Mouse (Mus musculus) 3134 (cell line): Measurements from ENCODE around the gene Steap4.
"Not testable (repeated sequence)": the region's sequence is repeated elsewhere in the genome, so short reads cannot be mapped to it uniquely, and the experiment has no call there.

Experiments
- DNase-seq: peaks from one replicate; pipeline ENCODE4 v3.0.0-alpha.2; 2011; ENCODE audit warnings: low spot score; ENCODE audit not compliant: insufficient read length; ENCODE audit errors: extremely low read depth

The Steap4 gene

DNA sequence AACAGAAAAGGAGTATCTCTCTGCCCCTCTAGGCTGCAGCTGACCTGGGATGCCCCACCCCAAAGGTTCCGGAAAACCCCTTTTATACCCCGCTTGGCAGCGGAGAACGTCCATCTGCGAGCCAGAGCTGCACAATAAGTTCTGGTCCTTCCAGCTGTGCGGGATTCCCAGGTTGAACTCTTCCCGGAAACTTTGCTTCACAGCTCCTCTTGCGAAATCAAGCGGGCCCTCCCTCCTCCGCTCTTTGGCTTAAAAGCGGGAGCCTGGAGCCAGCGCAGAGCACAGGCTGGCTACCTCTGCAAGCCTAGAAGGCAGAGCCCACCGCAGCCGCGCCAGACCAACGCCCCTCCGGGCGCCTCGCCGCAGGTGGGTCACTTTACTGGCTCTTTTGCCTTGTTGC lies at the start of gene Steap4:
Steap4 (plus strand) TSS at position 282 of the 400 bp plus-strand sequence.
- peak; percentile 1 for DNase-seq

DNA sequence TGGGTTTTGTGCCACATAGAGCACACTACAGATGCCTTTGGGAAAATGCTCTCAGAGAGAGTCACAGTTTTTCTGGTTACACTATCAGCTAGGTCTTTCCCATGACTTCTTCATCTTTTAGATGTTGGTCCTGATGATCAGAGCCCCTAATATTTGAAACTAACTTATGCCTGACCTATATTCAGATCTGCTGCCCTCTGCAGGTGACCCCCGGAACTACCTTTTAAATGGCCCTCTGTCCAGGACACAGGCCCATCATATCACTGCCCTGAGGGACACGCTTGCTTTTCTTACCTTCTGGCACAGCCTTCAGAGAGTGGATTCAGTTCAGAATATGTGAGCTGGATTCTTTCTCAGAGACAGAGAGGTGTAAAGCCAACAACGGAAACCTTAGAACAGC lies 48.3 kb upstream of the Steap4 start:
- DNase-seq, result no peak

DNA sequence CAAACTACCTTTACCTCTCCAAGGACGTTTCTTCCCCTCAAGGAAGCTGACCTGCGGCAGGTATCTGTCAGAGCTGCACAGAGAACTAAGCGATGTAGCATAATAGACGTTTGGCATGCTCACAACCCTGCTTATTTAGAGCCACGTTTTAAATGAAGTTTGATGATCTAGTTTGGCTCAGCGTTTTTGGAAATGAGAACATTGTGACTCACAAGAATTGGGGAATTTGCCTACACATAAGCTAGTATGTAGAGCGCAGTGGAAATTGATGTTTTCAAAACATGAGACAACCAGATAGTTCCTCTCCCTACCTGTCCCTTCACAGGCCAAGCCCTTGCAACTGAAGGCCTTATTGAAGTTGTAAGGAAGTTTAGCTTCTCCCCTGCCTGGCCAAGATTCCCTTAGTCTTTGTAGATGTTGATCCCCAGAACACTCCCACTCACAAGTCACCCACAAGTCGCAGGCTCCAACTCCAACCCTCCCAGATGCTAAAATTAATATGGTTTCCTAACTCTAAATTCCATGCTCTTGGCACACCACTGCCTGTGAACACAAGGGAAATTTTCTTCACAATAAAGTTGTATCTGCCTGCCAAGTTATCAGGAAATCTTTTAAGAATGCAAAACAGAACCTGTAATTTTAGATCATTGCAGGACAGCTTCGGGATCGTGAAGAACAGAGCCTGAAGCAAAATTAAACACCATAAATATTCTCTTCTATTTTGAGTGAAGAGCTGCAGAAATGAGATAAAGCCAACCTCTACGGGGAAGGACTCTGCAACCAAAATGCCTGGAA lies 42.6 kb upstream of the Steap4 start:
- no peak for DNase-seq

DNA sequence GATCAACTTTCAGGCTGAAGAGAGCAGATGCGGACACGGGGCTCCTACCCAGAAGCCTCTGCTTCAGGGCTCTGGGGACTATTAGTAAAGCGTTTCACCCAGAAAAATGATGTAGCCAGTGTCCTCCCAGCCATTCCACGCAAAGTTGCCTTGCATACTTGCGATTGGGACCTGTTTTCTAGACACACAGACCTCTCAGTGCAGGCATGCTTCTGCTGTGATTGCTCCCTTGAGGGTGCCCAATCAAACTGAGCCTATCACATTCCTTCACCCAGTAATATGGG lies 42.0 kb upstream of the Steap4 start:
- DNase-seq, result no peak

DNA sequence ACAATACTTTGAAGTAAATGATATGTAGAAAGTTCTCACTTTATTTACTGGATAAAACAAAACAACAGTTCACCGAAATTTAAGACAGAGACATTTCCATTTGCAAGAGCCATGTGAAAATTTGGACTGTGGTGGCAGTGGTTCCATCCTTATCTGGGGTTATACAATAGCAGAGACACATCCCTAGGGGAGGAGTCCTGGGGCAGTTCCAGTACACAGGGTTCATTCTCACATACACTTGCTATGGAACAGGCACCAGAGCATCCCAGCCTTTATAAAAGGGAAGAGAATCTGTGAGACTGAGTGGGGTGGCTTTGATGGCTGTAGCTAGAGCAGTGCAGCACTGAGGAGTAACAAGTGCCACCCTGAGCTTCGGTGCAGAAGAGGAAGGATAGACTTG lies 40.6 kb upstream of the Steap4 start:
- DNase-seq, result no peak

DNA sequence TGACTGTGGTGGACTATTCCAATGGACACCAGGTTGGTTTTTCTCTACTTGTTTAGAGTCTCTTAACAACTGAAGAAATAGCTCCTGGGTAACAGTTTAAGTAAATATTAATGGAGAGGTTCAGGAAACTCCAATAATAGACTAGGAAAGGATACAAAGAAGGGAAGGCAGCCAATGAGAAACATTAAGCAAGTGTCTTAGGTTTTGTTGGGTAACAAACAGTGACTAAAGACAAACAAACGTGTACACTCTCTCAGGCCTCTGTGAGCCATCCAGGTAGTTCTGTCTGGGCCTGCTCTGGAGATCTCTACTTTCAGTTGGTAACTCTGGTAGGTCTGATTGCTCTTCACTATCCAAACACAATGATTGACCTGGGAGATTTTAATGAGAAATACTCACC lies 37.5 kb upstream of the Steap4 start:
- DNase-seq, result no peak

DNA sequence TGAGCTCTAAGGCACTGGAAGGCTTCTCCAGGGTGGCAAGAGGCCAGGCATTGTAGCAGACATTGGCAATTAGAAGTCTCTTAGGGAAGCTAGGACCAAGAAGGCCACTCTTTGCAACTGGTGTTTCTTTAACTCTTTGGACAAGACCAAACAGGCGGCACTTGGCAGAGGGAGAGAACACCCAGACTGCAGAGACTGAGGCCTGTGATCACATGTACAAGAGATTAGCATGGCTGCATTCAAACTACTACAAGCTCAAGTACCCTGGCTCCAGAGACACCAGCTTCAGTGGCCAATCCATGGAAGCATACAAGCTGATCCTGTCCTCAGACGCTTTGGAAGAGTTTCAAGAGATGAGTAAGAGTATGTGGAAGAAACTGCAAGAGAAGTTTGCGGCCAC lies 36.6 kb upstream of the Steap4 start:
- DNase-seq, result no peak

DNA sequence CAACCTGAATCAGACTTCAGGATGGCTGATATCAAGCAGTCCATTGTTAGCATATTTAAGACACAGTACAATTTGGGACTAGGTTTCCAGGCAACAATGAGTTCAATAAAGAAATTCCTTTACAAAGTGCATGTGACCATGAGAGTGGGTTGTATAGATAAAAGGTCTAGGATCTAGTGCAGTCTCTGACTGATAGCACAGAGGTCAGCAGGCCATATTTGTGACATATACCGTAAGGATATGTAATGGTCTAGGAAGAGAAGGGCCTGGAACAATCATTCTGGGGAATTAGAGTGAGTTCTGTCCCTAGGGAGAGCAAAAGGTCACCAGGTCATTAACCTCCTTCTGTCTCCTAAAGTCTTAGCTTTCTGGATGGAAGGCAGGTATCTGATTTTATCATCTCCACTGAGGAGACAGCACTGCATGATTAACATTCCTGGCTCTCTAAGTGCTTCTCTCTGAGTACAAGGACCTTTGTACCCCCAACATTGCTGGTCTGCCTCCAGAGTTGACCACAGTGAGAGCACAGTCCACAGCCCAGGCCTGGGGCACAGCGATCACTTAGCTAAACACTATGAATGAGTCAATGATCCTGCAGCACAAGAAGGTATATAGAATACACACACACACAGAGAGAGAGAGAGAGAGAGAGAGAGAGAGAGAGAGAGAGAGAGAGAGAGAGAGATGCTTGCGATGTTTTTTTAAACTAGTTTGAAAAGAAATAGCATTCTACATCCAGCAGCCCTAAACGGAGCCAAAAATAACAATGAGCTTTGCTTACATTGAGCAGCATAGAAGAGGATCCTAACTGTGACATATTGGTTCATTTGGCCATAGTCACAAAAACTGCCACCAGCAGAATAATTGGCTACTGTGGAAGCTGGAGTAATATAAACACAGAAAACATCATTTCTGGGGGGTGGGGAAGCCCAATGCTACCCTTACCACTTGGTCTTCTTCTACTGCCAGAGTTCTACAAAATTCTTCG lies 27.7 kb upstream of the Steap4 start:
- DNase-seq, result no peak

DNA sequence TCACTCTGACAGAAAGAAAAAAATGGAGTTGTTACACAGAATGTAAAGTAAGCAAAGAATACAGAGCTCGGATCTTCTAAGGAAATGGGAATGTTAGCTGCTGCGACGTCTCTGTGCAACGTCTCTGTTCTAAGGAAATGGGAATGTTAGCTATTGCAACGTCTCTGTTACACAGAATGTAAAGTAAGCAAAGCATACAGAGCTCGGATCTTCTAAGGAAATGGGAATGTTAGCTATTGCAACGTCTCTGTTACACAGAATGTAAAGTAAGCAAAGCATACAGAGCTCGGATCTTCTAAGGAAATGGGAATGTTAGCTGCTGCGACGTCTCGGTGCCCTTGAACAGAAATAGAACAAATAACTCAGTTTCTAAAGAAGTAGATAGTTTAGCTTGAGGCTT lies 26.8 kb upstream of the Steap4 start:
- DNase-seq, result not testable (repeated sequence)

DNA sequence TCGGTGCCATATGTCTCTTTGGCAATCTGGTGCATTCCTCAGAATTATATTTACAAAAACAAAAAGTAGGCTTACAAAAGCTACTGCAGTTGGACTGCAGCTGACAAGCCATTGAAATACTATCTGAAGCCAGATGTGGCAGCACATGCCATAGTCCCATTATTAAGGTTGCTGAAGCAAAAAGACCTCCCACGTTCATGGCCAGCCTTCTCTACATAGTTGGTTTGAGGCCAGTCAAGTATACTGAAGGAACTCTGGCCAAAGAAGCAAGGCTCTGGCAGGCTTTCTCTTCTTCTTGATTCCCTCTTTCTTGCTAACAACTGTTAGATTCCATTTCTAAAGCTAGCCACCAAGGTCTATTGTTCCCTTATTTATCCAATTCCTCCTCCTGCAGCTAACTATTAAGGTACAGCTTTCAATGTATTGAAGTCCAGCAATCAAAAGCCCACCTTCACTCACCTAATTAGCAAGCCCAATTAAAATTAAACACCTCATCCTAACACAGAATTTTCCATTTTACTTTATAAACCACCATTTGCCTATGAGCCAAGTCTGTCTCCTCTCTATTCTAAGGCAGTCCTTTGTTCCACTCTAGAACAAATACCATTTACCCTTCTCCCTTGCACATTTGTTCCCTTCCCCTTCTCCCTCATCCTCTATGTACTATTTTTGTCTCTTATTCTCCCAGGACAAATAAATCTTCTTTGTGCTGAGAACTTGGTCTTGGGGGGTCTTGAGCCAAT lies 26.2 kb upstream of the Steap4 start:
- DNase-seq, result no peak

DNA sequence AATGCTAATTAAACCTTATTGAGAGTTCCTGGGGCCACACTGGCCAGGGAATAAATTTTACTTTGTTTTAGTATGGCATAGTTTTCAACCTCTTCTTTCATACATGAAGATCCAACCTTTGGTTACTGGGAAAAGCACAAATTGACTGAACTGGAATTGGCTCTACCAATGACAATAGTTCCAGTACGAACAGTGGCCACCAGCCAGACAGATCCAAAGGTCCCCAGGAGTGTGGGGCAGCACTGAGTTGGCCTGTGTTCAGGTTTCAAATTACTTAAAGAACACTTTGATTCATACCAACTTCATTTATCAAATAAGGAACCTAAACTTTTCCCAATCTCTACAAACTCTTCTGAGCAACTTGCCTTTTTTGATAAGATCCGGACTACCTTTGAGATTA lies 5.4 kb upstream of the Steap4 start:
- no peak for DNase-seq

DNA sequence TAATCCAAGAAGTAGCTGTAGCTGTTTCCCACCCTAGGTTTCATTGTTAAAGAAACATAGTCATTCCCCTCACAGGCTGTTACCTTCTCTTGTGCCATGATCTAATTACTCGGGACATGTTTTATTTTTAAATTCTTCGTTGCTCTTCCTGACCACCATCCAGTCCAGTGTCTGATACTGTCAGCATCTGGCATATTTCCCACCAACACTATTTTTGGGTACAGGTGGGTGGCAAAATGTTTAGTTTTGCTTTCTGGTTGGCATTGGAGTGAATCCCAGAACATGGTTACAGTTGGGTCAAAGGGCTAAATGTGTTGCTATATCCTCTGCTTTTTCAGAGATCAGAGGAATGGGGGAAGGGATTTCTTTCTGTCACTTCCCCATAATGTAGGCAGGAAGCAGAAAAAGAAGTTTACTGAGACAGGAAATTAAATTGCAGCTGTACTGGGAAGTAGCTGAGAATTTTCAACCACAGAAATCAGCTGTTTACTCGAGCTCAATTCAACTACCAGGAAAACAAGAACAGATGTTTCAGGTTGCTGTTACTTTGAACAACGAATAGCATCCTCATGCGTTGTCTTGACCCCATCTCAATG lies 4.8 kb upstream of the Steap4 start:
- no peak for DNase-seq

DNA sequence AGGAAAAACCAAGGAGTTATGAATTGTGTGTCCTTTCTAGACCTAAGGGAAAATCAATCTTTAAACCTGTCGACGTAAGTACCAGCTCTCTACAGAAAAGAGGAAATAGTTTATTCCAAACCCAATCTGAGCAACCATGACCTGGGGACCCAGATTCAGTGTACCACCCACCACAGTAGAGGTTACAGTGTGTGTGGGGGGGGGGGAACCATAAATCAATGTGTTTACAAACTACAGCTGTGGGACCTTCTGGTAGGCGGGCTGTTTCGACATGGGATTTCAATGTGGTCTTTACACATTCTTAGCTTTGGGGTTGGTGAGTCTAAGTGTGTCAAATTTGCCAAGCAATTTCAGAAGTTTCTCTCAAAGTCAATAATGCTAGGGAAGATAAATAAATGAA lies 2.2 kb upstream of the Steap4 start:
- DNase-seq, result no peak

DNA sequence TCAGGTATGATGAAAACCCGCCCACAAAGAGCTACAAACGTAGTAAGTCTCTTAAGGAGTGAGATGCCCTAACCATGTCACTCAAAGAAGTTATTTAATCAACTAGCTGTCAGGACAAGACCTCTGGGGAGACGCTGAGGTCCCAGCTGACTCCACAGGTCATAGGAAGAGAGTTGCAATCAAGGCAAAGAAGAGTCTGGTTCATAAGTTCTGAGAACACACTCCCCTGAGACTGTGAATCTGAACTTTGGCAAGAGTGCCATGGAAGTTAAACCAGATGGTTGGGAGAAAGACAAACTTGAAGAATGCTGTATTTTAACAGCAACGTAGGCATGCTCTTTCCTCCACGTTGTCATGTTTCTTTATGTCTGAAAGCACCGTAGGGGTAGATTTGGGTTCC lies 971 bp upstream of the Steap4 start:
- DNase-seq, result no peak

DNA sequence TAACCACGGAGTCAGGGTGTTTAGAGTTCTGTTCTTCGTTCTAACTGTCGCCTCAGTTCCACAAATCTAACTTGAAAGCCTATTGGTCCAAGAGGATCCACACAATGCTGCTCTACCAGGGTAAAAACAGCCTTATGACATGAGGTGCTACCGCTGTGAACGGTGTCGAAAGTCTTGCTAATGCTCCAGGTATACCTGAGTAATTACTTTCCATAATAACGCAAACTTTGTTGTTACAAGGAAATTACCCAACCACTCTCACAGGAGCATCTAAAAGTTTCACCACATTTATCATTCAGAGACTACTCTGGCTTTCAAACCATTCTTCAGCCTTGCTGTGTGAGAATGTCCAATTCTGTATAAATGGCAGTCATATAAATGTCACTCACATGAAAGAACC lies 856 bp downstream of the Steap4 start:
- DNase-seq, result no peak

DNA sequence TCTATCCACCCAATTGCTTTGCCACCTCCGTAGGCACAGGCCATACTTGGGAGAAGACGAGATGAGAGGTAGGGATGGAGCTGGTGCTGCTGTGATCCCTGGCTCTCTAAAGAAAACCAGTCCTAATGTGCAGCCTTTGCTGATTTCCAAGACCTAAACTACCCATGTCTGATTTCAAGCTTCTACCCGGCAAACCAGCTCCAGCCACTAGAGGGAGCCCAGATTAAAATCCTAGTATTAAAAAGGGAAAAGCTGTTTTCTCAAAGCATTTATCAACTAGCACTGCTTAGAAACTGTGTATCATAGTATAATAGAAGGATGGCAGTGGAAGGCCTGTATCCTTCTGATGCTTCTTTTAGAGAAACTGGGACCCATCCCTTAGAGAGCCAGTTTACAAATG lies 5.0 kb downstream of the Steap4 start:
- no peak for DNase-seq

DNA sequence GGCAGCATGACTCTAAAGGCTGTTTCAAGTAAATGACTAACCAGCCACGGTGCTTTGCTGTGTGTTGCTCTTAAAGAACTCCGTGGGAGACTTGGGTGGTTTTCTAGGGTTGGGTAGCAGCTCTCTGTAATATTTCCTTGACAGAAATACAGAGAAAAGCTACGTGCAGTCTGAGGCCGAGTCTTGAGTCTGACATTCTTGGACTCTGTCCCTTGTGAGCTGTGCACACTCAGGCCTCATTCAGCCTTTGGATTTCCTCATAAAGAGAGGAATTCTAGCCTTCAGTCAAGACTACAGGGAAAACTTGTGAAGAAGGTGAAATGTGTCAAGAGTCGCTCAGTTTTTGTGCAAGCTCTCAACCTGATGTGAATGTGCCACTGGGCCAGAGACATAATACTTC lies 7.9 kb downstream of the Steap4 start:
- no peak for DNase-seq

DNA sequence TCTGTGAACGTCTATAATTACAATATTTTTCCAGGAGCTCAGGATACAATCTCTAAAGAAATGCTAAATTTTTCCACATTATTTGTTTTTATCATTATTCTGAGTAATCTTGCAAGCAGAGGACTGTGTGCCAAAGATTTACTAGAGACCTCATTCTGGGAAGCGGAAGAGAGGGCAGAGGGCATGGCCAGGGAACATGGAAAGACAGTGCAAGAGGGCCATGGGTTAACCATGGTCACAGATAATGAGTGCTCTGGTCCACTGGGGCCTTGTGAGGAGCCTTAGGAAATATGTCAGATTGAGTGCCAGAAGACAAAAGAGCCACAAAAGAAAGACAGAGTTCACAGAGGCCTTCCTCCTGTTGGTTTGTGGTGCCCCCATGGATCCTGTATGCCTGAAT lies 12.0 kb downstream of the Steap4 start:
- DNase-seq, result no peak

DNA sequence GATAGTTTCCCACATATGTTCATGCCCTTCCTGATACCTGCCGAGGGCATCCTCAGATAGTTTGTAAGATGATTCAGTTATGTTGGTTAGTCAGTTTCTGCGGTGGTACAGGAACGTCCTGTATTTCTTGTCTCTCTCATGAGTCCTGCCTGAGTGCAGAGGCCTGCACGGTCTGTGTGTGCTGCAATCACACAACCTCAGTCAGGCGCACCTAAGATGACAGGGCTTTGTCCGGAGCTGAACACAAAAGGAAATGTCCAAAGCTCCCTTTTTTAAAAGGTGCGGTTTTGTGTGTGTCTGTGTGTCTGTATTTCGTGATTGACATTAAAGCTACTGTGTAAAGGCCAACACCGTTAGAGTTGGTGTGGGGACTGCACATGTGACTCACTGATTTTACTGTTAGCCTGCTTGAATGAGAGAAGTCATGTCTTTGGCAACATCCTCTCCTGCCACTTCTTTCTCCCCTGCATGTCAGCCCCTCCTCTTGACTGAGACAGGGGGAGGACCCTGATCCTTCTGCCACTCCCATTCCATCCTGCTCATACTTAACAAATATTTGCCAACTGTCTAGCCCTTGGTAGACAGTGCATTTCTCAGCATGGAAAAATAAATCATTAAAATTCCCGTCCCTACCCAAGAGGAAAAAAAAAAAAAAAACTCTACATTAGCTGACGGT lies 14.4 kb downstream of the Steap4 start:
- no peak for DNase-seq

DNA sequence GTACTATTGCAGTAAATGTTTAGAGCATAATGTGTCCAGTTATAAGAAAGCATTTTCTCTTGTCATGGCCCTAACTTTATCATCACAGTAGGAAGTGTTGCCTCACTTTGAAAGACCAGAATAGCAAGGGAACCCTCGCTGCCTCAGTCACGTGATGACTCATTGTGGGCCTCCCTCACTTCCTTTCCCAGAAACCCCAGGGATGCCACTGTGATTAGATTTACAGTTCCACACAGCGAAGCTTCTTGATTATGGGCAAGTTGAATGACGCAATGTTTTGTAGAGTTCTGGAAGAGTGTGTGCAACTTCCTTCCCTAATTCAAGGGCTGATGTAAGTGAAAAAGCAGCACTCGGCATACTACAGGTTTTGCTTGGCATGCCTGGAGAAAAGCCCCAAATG lies 20.3 kb downstream of the Steap4 start:
- no peak for DNase-seq
